Mouse (Mus musculus): ENCODE data around the gene Adar.

- TF ChIP-seq POLR2A (IDR thresholded peaks at IDR 0.05; ENCODE audit: borderline replicate concordance, control insufficient read depth, low read depth, low read length) (no peak), CTCF (IDR thresholded peaks at IDR 0.05; ENCODE audit: control insufficient read depth, insufficient read depth, low read length) (no peak)
Measured at GRCm38 (mm10) chr3:89715207-89715966, 565 bp downstream of the Adar start.
